Mouse (Mus musculus) CH12.LX (cell line): ENCODE measurements at regions not wholly inside any gene's neighbourhood (a gene's known extent, or its start where the extent isn't known, plus 50 kb on each side); places are given as distances from the start of the nearest gene placed in this dataset.

Experiments
- CTCF ChIP-seq, 2 experiments: IDR thresholded peaks in 1 of 2; conservative IDR thresholded peaks in 1 of 2; 2 replicates each; pipeline ENCODE4 v1.5.1; 2011 to 2012; ENCODE audit warnings: low read depth in 2 of 2, low read length in 2 of 2, improper control_type of control experiment in 1 of 2, inconsistent platforms in 1 of 2, mild to moderate bottlenecking in 1 of 2, moderate library complexity in 1 of 2
- POLR2A ChIP-seq: IDR thresholded peaks from 2 replicates; pipeline ENCODE4 v1.6.1; 2011; ENCODE audit warnings: low read depth, mild to moderate bottlenecking, improper control_type of control experiment, low read length
- ZNF384 ChIP-seq: IDR thresholded peaks from 2 replicates; pipeline ENCODE4 v1.6.1; 2012; ENCODE audit warnings: low read depth, low read length, improper control_type of control experiment, inconsistent platforms

DNA sequence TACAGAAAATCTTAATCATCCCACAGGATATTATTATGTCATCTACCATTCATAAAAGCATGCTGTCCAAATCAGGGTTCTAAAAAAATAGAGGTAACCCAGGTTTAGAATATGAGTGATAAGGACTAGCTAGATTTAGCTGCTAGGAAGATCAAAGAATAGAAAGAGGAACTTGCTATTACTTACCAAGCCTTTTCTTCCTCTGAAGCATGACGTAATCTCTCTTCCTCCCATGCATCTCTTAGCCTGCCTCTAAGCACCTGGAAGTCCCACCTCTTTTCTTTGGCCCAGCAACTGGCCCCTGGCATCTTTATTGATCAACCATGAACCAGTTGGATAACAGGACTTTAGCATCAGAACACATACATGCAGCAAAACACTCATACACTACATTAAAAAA, 85.9 kb upstream of the Gpc3 start:
- TF ChIP-seq POLR2A: no peak
- TF ChIP-seq CTCF (conservative IDR thresholded peaks at IDR 0.05 in 1 of 2, IDR thresholded peaks at IDR 0.05 in 1 of 2; ENCODE audit: low read depth in 2 of 2, low read length in 2 of 2): no peak
- no peak for TF ChIP-seq ZNF384
